Mouse (Mus musculus) 3T3-L1 (cell line): ENCODE measurements around the gene Ostf1.

Experiments
- DNase-seq: peaks from one replicate; pipeline ENCODE4 v3.0.0-alpha.2; 2015; ENCODE audit warnings: low read depth, low spot score

Ostf1 gene

DNA sequence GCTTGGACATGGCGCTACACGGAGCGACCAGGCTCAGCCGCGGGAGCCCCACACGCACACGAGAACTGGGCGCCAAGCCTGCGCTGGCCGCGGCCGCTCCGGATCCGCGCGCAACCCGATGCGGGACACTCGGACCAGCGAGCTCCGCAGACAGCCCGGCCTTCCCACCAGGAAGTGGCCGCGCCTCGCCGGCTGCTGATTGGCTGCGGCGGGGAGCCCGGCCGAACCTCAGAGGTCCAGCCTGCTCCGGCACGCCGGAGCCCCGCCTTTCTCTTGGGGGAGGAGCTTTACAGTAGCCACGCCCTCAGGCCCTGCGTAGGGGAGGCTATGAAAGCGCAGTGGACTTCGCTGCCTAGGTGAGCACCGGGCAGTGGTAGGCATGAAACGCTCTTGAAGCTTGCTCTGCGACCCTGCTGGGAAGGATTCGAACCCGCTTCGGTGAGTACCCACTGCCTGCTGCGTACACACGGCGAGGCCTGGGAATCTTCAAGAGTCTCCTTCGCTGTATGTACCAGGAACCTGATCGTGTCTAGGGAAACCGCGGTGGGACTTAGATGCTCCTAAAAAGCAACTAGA is at the start of gene Ostf1, which contains the start of gene Nmrk1:
Gene Ostf1, minus strand, starts transcription at position 180 of the 576 bp plus-strand sequence.
Gene Nmrk1, plus strand, starts transcription at position 307 of the 576 bp plus-strand sequence.
- DNase-seq = peak; percentile 91

- DNase-seq = no peak
Measured at GRCm38 (mm10) chr19:18673116-18673515, 41.5 kb upstream of the Ostf1 start.

GRCm38 (mm10) chr19:18672498-18672897 is 40.9 kb upstream of the Ostf1 start:
- DNase-seq = peak; percentile 23

GRCm38 (mm10) chr19:18671056-18671741 is 39.6 kb upstream of the Ostf1 start:
- peak; percentile 59 for DNase-seq

GRCm38 (mm10) chr19:18670608-18671007 is 39.0 kb upstream of the Ostf1 start, which contains the start of gene Carnmt1:
Gene Carnmt1, plus strand, starts transcription at chr19:18670764.
- peak; percentile 98 for DNase-seq

- DNase-seq = no peak
Measured at GRCm38 (mm10) chr19:18669551-18669950, 37.9 kb upstream of the Ostf1 start.

GRCm38 (mm10) chr19:18666966-18667365 is 35.3 kb upstream of the Ostf1 start:
- no peak for DNase-seq

- peak; percentile 38 for DNase-seq
Measured at GRCm38 (mm10) chr19:18663904-18664303, 32.3 kb upstream of the Ostf1 start.

DNA sequence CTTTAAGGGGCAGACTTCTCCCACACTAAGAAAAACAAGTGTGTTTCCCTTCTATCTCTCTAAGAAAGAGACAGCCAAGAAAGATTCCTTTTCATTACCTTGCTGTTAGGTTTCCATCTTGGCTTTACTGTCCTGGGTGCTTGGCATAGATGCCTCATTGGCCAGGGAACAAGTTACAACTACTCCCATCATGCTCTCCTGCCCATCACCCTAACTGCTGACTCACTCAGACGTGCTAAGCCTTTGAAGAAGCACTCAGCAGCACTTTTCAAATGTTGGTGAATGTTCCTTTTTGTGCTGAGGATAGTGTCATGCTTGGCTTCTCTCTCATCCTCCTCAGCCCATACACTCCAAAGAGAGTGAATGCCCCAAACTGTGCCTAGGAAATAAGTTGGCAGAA is 30.1 kb upstream of the Ostf1 start:
- DNase-seq = peak; percentile 56

GRCm38 (mm10) chr19:18660466-18660865 is 28.8 kb upstream of the Ostf1 start:
- peak; percentile 43 for DNase-seq

DNA sequence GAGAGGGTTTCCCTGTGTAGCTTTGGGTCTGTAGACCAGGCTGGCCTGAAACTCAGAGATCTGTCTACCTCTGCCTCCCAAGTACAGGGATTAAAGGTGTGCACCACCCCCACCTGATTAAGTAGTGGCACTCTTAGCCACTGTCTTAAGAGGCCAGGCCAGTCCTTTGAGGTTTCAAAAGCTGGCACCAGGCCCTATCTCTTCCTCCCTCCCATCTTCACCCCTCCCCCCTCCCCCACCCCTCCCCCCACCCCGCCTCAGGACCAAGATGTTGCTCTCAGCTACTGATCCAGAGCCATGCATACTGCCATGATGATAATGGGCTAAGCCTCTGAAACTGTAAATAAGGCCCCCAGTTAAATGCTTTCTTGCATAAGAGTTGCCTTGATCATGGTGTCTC is 27.7 kb upstream of the Ostf1 start:
- no peak for DNase-seq

DNA sequence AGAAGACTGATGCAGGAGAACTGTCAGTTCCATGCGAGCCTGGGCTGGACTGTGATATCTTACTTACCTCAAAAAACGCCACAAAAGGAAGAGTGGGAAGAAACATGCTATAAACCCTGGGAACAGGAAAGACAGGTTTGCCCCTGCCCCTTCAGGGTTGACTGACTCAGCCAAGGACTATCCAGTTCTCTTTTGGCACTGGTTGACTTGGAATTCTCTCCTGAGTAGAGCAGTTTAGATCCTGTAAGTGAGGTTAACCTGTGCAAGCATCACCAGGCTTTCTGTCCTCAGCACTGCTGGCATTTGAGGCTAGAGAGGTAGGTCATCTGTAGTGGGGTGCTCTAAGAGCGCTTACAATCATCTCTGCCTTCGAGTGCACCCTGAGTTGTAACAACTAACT is 26.9 kb upstream of the Ostf1 start:
- DNase-seq = no peak

- no peak for DNase-seq
Measured at GRCm38 (mm10) chr19:18655999-18656398, 24.4 kb upstream of the Ostf1 start.

GRCm38 (mm10) chr19:18654984-18655383 is 23.4 kb upstream of the Ostf1 start:
- no peak for DNase-seq

- no peak for DNase-seq
Measured at GRCm38 (mm10) chr19:18654330-18654729, 22.7 kb upstream of the Ostf1 start.

- DNase-seq = no peak
Measured at GRCm38 (mm10) chr19:18653058-18653457, 21.4 kb upstream of the Ostf1 start.

GRCm38 (mm10) chr19:18652592-18652991 is 21.0 kb upstream of the Ostf1 start:
- no peak for DNase-seq

GRCm38 (mm10) chr19:18650473-18650872 is 18.9 kb upstream of the Ostf1 start:
- DNase-seq = no peak

DNA sequence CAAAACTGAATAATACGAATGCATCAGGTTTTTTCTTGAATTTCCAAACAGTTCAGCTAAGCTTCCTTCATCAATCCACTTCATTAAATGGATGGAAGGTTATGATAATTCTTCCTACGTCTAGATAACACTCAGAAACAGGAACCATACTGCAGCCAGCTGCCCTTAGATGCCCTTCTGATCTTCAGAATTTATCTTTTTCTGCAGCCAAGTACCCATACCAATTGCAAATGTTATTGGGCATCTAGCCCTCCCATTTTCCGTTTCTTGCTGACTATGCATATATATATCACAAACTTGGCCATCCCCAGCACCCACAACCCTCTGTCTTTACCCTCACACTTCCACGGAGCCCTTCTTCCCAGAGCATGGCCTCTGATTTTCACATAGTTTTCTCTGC is 18.3 kb upstream of the Ostf1 start:
- DNase-seq = no peak

DNA sequence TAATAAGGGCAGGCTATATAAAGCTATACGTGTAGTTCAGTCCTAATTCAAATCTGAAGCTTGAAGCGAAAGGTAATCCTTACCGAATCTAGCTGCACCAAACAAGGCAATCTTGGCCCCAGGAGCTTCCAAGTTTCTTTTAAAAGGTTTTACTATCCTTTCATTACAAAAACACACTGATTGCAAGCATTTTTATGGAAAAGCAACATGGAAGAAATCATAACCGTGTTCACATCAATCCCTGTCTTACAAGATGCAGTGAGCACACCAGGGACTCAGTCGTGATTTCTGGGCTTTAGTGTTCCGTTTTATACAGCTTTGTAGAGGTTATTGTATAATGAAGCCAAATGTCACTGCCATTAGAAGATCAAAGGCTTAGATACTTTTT is 16.9 kb upstream of the Ostf1 start:
- DNase-seq = no peak

DNA sequence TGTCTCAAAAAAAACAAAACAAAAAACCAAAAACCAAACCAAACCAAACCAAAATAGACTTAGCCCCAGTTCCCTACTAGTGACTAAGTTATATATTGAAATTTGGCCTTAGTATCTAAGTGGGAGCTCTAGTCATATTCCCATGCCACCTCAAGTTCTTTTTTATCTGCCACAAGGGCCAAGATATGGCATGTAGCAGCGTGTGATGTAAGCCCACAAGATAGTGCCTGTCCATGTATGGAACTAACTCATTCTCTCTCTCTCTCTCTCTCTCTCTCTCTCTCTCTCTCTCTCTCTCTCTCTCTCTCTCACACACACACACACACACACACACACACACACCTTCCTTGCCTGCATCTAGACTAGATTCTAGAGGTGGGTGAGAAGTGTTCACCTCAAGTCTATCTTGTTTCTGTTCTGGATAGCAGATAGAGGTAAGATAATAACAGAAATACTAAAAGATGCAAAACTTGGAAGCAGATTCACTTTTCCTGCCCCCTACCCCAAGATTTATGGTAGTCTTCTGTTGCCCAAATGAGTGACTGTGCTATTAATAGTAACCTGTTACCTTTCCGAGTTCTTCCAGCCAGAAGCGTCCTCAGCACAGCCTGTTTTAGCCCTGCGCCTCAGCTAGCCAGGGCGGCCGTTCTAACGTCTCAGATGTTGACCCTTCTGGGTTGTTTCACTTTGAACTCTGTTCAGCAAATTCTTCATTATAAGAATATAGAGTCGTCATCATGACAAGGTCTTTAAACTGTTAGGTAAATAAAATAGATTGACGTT is 16.3 kb upstream of the Ostf1 start:
- DNase-seq = no peak

DNA sequence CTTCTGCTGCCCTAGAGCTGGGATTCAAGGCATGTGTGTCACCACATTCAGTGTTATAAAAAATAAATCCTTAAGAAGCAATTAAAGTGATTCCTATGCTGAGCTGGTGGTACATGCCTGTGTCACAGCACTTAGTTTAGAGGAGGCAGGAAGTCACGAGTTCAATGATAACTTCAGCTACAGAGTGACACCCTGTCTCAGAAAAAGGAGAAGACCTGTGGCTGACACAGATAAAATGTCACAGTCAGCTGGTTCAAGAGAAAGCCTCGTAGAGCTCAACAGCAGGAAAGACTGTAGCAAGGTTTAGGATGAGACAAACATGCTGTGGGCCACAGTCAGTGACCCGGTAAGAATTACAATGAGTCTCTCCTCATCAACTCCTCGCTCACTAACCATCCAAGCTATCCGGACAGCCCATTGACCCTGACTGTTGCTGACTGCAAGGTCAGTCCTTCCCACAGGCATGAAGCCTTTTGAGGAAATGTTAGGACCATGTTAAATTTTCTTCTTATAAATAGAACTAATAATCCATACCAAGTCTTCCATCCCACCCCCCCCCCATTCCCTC is 15.3 kb upstream of the Ostf1 start:
- DNase-seq = no peak
